Mouse (Mus musculus): ENCODE data around the gene Ccr4.

The Ccr4 gene

DNA sequence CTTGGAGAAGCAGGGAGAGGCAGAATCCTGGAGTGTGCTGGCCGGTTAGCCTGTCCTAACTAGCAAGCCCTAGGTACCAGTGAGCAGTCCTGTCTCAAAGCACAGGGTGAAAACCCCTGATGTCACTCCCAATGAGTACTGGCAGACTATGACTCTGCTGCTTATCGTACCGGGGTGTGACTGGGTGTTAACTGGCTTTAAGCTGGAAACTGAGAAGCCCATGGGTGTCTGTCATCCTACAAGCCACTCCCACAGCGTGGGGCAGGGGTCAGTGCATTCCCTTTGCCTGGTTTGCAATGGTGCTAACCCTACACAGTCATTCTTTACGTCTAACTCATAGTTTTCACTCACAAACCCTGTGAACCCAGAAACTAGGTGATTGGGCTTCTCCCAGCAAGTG is 36.5 kb downstream of the Ccr4 start:
- no peak for DNase-seq

DNA sequence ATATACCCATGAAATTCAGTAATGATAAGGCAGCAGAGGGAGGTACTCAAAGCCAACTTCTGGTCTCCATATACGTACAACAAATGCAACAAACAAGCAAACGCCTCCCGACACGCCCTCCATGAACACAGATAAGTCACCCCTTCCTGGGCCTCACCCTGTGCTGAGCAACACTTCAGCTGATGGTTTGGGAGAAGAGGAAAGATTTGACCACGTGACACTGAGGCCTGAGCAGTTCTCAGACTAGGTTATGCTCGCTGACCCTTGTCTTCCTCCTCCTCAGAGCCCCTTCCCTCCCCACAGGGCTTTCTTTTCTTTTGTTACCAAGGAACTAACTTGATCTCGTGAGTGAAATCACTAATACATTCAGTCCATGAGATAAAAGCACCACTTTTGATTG is 37.8 kb downstream of the Ccr4 start:
- no peak for DNase-seq

DNA sequence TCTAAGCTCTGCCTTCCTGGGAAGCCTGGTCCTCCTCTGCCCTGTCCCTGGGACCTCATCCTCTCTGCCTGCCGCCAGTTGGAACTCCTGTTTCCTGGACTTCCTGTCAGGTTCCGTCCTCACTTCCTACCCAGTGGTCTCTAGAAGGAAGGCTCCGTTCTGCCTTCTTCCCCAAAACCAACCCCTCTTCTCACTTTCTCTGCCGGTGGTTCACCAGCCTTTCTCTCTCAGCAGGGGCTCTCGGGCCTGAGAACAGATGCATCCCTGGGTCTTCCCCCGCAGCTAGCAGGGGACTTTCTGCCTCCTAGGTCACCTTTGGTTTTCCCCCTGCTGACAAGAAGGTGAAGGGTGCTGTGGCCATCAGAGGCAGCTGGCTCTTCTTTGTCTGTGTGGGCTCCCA is 39.3 kb downstream of the Ccr4 start:
- no peak for DNase-seq

DNA sequence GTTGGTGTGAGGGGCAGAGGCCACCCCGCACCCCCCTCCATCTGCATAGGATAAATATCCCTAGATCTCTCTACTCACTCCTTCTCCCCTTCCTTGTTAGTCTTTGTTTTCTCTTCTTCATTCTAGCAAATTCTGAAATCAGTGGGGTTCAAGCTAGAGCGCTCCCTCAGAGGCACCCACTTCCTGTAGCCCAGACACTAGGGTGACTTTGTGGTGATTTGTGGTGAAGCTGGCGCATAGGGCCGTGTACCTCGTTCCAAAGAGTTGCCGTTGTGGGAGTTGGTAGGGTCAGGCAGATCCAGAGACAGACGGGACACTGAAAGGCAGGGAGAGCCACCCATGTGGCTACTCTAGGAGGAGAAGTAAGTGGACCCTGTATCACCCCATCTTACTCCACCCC is 42.1 kb downstream of the Ccr4 start:
- DNase-seq = no peak

DNA sequence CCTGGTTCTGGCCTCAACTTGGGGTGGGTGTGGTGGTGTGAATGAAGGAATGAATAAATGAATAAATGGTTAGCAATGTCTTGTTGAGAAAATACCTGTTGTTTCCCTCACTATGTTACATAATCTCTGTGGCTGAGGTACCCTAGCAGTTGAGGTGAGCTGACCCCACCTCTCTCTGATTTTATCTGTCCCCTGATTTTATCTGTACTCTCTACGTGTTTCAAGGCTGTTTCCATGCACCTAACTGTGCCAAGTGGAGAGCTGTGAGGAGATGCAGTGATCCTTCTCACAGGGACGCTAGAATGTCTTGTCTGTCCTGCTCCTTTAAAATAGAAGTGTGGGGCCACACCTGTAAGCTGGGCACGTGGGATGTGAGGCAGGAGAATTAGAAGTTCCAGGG is 46.3 kb downstream of the Ccr4 start:
- DNase-seq = no peak

DNA sequence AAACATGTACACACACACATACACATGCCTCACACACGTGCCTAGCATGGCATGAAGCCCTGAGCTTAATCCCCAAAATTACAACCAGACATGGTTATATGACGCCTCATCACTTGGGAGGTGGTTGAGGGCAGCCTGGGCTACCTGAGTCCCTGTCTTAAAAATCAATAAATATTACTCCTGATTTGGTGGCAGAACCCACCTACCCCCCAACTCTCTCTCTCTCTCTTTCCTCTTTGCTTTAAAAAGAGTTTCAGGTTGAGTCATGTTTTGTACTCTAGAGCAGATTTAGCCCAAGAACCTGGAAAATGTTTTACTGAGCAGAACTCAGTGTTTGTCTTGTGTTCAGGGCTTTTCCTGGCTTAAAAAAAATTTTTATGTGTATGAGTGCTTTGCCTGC is 49.3 kb downstream of the Ccr4 start:
- DNase-seq = no peak

DNA sequence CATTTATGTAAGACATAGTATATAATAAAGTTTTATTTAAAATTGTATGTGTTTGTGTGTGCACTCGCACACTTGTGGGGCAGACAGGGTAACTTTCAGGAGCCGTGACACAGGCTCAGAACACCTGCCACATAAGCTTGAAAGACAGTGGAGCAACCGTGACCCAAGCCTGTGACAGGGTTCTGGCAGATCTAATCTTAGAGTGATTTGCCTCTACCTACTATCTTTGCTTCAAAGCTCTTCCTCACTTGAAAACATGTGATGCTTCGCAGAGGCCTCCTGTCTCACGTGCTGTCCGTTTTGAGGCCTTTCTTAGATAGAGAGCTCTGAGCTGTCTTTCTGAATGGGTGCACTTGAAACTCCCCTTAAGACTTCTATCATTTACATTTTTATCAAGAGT is 52.3 kb downstream of the Ccr4 start:
- DNase-seq = peak; percentile 48 to 68

DNA sequence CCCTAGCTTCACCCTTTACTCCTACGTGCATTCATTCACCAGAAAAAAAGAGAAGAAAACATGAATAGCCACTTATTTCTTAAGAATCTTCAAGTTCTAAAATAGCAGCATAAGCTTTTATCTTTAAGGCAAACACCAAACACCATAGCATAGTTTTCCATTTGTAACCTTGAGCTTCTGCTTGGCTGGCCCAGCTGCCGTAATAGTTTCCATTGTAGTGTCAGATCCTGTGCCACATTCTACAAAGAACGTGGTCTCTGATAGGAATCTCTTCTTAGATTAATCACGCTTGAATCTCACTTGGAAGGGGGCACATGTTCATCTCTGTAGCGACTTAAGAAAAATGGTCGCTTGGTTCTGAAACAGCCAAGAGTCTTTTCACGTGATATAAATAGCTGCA is 53.1 kb downstream of the Ccr4 start:
- peak in 1 of 2 experiments; percentile 44 for DNase-seq

DNA sequence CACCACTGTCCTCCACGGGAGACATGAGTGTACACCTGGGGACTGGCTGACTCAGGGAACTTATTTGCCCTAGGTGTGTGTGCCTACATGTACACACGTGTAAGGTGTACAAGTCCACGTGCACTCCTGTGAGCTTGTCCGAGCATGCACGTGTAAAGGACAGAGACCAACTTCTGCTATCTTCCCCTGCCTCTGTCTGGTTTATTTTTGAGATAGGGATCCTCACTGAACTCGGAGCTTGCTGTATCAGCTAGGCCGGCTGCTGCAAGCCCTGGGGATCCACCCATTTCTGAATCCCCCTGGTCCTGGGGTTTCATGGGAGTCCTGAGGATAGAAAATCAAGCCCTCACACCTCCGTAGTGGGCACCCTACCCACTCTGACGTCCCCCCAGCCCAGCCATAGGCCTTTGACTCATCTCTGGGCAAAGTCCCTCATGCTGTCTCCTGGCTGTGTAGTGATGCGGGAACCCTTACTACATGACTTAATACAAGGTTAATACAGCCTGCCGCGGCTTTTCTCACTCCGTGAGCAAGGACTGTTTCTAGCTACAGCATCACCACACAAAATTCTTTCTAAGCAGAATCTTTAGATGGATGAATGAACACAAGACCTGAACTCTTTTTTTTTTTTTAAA is 55.5 kb downstream of the Ccr4 start:
- DNase-seq = no peak

DNA sequence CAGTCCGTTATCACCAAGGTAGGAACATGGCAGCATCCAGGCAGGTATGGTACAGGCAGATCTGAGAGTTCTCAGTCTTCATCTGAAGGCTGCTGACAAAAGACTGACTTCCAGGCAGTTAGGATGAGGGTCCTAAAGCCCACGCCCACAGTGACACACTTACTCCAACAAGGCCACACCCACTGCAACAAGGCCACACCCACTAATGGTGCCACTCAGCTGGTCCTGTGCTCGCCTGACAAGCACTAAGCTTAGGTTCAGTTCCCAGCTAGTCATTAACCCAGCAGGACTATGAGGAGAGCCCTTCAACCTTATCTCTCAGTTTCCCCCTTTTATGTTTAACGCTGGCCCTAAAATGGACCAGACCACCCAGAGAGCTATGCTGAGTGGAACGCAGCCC is 56.0 kb downstream of the Ccr4 start:
- no peak for DNase-seq

DNA sequence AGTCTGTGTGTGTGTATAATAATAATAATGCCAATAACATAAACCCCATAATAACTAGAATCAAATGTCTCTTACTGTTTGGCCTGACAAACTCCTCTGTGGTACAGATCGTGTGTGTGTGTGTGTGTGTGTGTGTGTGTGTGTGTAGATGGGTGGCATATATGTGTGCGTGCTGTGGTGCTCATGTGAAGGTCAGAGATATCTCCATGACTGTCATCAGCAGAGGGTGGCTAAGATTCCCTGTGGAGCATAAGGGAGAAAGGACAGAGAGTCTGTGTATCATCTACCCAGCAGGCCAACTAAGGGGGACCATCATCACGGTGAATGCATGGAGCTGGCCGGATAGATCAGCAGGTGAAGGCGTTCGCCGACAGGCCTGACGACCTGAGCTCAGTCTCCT is 57.8 kb downstream of the Ccr4 start:
- no peak for DNase-seq

DNA sequence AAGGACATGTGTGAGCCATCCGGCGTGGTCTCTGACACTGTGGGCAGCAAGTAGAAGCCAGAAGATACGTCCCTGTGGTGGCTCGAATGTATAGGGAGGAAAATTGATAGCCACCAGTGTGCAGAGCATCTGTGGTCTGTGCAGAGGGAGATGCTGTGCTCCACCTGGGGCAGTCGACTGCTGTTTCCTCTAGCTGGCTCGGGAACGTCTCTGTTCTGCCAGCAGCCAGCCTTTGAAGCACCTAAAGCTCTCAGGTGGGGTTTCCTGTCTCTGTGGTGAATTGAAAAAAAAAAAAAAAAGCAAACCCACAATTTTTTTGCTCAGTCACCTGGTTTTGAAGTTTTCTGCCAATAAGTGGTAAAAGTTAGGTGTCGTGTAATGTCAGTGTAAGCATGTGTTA is 61.4 kb downstream of the Ccr4 start:
- peak; percentile 77 to 89 for DNase-seq

DNA sequence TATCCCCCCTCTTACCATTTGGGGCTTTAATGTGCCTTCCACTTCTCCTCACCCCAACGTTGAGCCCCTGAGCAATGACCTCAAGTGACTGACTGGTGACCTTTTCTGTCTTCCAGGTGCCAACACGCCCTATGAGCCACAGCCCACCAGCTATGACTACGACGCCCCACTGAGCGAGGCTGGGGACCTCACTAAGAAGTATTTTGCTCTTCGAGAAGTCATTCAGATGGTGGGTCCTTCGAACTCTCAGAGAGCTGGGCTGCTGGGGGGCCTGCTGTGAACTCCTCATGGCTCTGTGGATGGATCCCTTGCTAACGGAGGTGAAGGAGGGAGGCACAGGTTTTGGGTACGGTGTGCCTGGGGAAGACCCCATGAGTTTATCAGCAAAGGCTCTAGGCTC is 61.8 kb downstream of the Ccr4 start:
- peak in 1 of 2 experiments; percentile 57 for DNase-seq

DNA sequence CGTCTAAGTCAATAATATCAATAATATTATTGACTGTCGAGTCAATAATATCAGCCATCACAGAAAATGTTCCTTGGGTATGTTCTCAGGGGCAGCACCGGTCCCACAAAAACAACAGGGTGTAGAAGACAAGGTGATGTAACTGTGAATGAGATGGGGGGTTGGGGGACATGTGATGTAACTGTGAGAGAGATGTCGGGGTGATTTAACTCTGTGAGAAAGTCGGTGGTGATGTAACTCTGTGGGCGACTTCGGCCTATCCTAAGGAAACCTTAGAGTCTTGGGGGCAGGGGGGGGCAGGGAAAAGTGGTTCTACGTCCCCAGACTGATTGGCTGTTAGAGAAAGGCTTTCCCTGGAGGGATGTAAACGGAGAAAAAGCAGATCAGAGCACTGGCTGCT is 62.5 kb downstream of the Ccr4 start:
- no peak for DNase-seq

DNA sequence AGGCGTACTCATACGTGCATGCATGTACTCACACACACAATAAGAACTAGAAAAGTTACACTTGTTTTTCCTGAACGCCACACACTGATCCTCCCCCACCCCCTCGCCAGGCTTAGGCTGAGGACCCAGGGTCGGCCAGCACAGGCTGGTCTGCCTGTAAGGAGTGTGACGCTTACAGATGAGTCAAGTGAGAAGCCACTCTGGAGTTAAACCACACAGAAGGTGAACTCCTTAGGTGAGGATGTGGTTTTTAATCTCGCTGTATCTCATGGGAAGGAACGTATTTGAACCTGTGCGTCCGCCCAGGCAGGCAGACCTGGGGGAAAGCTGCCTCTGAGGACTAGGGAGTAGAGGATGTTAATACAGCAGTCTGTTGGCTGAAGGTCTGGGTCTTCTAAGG is 64.2 kb downstream of the Ccr4 start:
- DNase-seq = peak; percentile 48 to 74

Measured in thymus, postnatal 36 days (tissue).